Mouse (Mus musculus) myocyte (in vitro differentiated cells): ENCODE results near the gene Olfr548-ps1. TPM values are rescaled to one million over a fixed set of nuclear protein-coding genes. Genes with fewer than 3 reads are reported as not detected.

Experiments
- H3K27me3 ChIP-seq: one replicate; pipeline ENCODE4 v1.6.1; 2011; ENCODE audit not compliant: control insufficient read depth, insufficient read depth, insufficient read length
- H3K36me3 ChIP-seq: one replicate; pipeline ENCODE4 v1.6.1; 2011; ENCODE audit not compliant: control insufficient read depth, insufficient read depth
- H3K4me2 ChIP-seq: one replicate; pipeline ENCODE4 v1.6.1; 2011; ENCODE audit warnings: low read depth, control low read depth
- H3K4me3 ChIP-seq: one replicate; pipeline ENCODE4 v1.5.1; 2011; ENCODE audit warnings: mild to moderate bottlenecking, control low read depth, moderate library complexity
- H3K79me2 ChIP-seq: one replicate; pipeline ENCODE4 v1.6.1; 2011; ENCODE audit not compliant: control insufficient read depth, insufficient read depth
- H3ac ChIP-seq: one replicate; pipeline ENCODE4 v1.6.1; 2011; ENCODE audit not compliant: control insufficient read depth, insufficient read length
- CEBPB ChIP-seq: IDR thresholded peaks from 2 replicates; pipeline ENCODE4 v1.6.1; 2011; ENCODE audit warnings: mild to moderate bottlenecking, moderate library complexity; ENCODE audit not compliant: poor library complexity, insufficient read depth, severe bottlenecking
- E2F4 ChIP-seq: IDR thresholded peaks from one replicate; pipeline ENCODE4 v1.6.1; 2011; ENCODE audit warnings: mild to moderate bottlenecking, control low read depth, moderate library complexity; ENCODE audit not compliant: insufficient read depth
- MAX ChIP-seq: IDR thresholded peaks from one replicate; pipeline ENCODE4 v1.6.1; 2011; ENCODE audit warnings: low read depth, mild to moderate bottlenecking, control low read depth
- MYOD1 ChIP-seq, 3 experiments: IDR thresholded peaks; one replicate each; pipeline ENCODE4 v1.6.1; 2011; ENCODE audit warnings: control low read depth in 2 of 3, low read depth in 2 of 3, mild to moderate bottlenecking in 2 of 3, moderate library complexity in 1 of 3; ENCODE audit not compliant: insufficient read length in 2 of 3, control insufficient read depth in 1 of 3
- MYOG ChIP-seq, 3 experiments: IDR thresholded peaks; one replicate each; pipeline ENCODE4 v1.6.1; 2011; ENCODE audit warnings: control low read depth in 2 of 3, low read depth in 2 of 3, mild to moderate bottlenecking in 2 of 3; ENCODE audit not compliant: insufficient read length in 2 of 3, control insufficient read depth in 1 of 3, insufficient read depth in 1 of 3
- POLR2A ChIP-seq: IDR thresholded peaks from one replicate; pipeline ENCODE4 v1.6.1; 2011; ENCODE audit warnings: low read depth, mild to moderate bottlenecking, control low read depth, moderate library complexity; ENCODE audit not compliant: insufficient read length
- POLR2AphosphoS2 ChIP-seq: IDR thresholded peaks from one replicate; pipeline ENCODE4 v1.6.1; 2011; ENCODE audit warnings: low read depth, control low read depth; ENCODE audit not compliant: insufficient read length
- REST ChIP-seq: IDR thresholded peaks from one replicate; pipeline ENCODE4 v1.6.1; 2011; ENCODE audit warnings: mild to moderate bottlenecking, control low read depth, moderate library complexity; ENCODE audit not compliant: insufficient read depth, insufficient read length
- SRF ChIP-seq: IDR thresholded peaks from one replicate; pipeline ENCODE4 v1.6.1; 2011; ENCODE audit warnings: low read depth; ENCODE audit not compliant: control insufficient read depth, insufficient read length
- TCF12 ChIP-seq: IDR thresholded peaks from one replicate; pipeline ENCODE4 v1.6.1; 2011; ENCODE audit warnings: mild to moderate bottlenecking, control low read depth; ENCODE audit not compliant: poor library complexity, insufficient read depth, severe bottlenecking
- TCF3 ChIP-seq: IDR thresholded peaks from one replicate; pipeline ENCODE4 v1.6.1; 2011; ENCODE audit warnings: low read depth, control low read depth; ENCODE audit not compliant: insufficient read length
- USF1 ChIP-seq: IDR thresholded peaks from one replicate; pipeline ENCODE4 v1.6.1; 2011; ENCODE audit warnings: low read depth, mild to moderate bottlenecking, control low read depth, moderate library complexity
- polyA plus RNA-seq: library from polyadenylated mRNA; unstranded; fragments of >200 nt; fragmentation: generic; extraction: Trizol; gene quantifications from one replicate; pipeline ENCODE4 v1.2.1, GENCODE M21; 2012; ENCODE audit warnings: missing spikeins

Olfr548-ps1 gene
- polyA plus RNA-seq, 1 experiment: not detected

DNA sequence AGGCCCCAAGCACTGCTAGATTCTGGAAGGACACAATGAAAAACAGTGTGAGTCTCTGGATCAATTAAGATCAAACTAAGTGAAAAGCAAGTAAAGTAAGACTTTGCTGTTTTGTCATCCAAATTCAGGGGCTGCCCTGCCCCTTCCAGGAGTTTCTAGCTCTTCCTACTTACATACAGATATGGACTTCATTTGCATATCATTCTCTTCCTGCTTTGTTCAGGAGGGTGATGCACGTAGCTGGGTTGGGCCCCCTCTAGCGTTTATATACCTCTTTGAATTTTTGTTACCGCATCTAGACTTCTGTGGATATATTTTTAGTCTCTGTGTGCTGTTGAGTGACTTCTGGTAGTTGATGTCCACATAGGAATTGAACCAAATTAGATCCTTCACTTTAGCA lies 555 bp downstream of the Olfr548-ps1 start:
- H3K36me3 ChIP-seq: no peaks in the 10 kb centered on the region
- H3ac ChIP-seq: no peak overlapping the region
- H3K79me2 ChIP-seq: no peaks in the 10 kb centered on the region
- no peak overlapping the region for H3K4me3 ChIP-seq
- no peak overlapping the region for H3K4me2 ChIP-seq
- TF ChIP-seq MAX (no peak), TCF12 (no peak), MYOG (IDR thresholded peaks at IDR 0.05; ENCODE audit: control insufficient read depth in 1 of 3, insufficient read depth in 1 of 3, insufficient read length in 2 of 3, low read depth in 2 of 3) (no peak), TCF3 (no peak), REST (no peak), POLR2A (no peak), SRF (no peak), POLR2AphosphoS2 (no peak), E2F4 (no peak), CEBPB (no peak), USF1 (no peak), MYOD1 (IDR thresholded peaks at IDR 0.05; ENCODE audit: control insufficient read depth in 1 of 3, insufficient read length in 2 of 3, low read depth in 2 of 3) (no peak)
- no peaks in the 10 kb centered on the region for H3K27me3 ChIP-seq

DNA sequence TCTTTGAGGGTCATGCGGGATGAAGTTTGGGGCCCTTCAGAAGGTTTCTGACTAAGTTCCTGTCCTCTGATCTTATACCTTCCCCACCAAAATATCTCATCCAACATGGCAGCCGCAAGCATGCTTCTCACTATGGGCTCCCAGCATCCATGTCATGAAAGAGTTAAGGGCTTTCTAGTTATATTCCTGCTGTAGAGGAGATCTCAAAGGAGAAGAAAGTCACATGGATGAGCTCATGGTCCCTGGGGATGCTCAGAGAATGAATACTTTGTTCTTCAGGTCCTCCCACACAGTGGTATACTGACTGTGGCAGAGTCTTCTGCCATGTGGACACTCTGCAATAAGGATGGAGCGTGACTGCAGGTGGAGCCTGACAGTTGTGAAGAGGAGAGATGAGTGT lies 8.9 kb downstream of the Olfr548-ps1 start, which contains the start of gene Olfr549:
Gene Olfr549 (plus strand): TSS at position 301 of the 400 bp plus-strand sequence.
- Histone ChIP-seq H3K4me2 (no peak within 1 kb of the TSS), H3K4me3 (no peak within 1 kb of the TSS), H3K36me3 (no peaks in the 10 kb centered on the region), H3ac (no peak within 1 kb of the TSS), H3K27me3 (no peaks in the 10 kb centered on the region), H3K79me2 (no peaks in the 10 kb centered on the region)
- TF ChIP-seq MYOD1 (IDR thresholded peaks at IDR 0.05; ENCODE audit: control insufficient read depth in 1 of 3, insufficient read length in 2 of 3, low read depth in 2 of 3) (no peak), MYOG (IDR thresholded peaks at IDR 0.05; ENCODE audit: control insufficient read depth in 1 of 3, insufficient read depth in 1 of 3, insufficient read length in 2 of 3, low read depth in 2 of 3) (no peak), SRF (no peak), CEBPB (no peak), E2F4 (no peak), MAX (no peak), TCF3 (no peak), POLR2A (no peak), TCF12 (no peak), REST (no peak), USF1 (no peak), POLR2AphosphoS2 (no peak)

DNA sequence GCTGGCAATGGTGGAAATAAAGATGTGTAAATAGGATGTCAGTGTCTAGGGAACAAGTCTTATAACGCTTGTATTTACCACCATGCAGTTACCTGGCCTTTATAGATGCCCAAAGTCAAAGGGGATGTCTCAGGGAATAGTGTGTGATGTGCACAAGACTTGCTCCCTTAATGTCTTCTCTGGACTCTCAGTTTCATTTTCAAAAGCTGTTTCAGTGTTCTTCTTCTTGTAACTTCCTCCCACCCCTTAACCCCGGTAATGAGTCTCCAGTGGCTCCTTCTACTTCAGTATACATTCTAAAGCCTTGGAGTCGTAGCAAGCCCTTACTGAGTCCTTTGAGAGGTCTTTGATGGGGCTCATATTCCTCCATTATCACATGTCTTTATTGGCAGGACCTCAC lies 12.6 kb downstream of the Olfr548-ps1 start:
- no peak overlapping the region for H3K4me3 ChIP-seq
- no peak overlapping the region for H3ac ChIP-seq
- H3K4me2 ChIP-seq: no peak overlapping the region
- H3K36me3 ChIP-seq: no peaks in the 10 kb centered on the region
- no peaks in the 10 kb centered on the region for H3K79me2 ChIP-seq
- no peak for TF ChIP-seq MAX
- no peak for TF ChIP-seq MYOD1 (IDR thresholded peaks at IDR 0.05; ENCODE audit: control insufficient read depth in 1 of 3, insufficient read length in 2 of 3, low read depth in 2 of 3)
- no peak for TF ChIP-seq CEBPB
- no peak for TF ChIP-seq REST
- no peak for TF ChIP-seq E2F4
- TF ChIP-seq USF1: no peak
- TF ChIP-seq TCF3: no peak
- no peak for TF ChIP-seq MYOG (IDR thresholded peaks at IDR 0.05; ENCODE audit: control insufficient read depth in 1 of 3, insufficient read depth in 1 of 3, insufficient read length in 2 of 3, low read depth in 2 of 3)
- no peak for TF ChIP-seq SRF
- no peak for TF ChIP-seq POLR2AphosphoS2
- TF ChIP-seq TCF12: no peak
- TF ChIP-seq POLR2A: no peak
- no peaks in the 10 kb centered on the region for H3K27me3 ChIP-seq

DNA sequence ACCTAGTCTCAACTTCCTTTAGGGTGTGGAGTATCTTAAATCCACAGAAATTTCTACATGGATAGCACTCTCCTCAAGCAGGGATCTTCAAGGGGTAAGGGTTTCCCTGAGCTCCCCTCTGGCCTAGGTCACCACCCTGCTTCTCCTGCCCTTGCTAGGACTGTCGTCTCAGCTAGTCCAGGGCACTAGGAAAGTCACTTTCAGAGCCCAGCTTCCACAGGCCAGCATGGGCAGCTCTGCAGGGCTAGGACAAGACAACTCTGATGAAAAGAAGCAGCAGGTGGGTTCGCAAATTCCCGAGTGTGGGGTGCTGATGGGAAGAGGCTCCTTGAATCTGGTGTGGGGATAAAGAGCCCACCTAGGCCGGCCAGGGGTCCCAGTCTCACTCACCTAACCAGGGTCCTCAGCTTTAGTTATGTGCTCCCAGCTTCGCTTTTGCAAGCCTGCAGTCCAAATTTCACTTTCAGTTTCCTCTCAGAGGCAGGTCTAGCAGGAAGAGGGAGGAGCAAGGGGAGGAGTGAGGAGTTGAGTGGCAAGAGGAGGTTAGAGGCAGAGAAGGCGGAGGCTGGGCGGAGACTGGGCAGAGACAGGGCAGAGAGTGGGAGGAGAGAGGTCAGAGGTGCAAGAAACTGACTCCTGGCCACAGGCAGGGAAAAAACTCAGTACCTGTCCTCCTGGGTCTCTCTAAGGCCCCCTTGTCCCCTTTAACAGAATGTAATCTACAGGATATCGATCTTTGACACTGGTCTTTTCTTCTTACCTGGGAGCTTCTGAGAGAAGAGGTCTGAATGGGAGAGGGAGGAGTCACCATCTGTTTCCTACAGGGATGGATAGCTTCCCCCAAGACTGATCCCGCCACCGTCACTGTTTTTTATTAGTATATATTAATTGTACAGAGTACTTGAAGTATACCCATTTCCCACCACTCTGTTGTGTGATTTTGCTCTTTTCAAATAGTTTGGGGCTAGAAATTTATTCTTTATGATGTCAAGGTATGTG lies 24.6 kb downstream of the Olfr548-ps1 start, which contains the start of gene Trim21:
Gene Trim21 (minus strand): TSS at position 488 of the 999 bp plus-strand sequence.
- H3ac ChIP-seq: no peak within 1 kb of the TSS
- H3K36me3 ChIP-seq: no peaks in the 10 kb centered on the region
- no peaks in the 10 kb centered on the region for H3K27me3 ChIP-seq
- H3K4me3 ChIP-seq: peak within 1 kb of the TSS; percentile 26
- TF ChIP-seq MYOG (IDR thresholded peaks at IDR 0.05; ENCODE audit: control insufficient read depth in 1 of 3, insufficient read depth in 1 of 3, insufficient read length in 2 of 3, low read depth in 2 of 3): no peak
- TF ChIP-seq POLR2A: no peak
- TF ChIP-seq MYOD1 (IDR thresholded peaks at IDR 0.05; ENCODE audit: control insufficient read depth in 1 of 3, insufficient read length in 2 of 3, low read depth in 2 of 3): no peak
- TF ChIP-seq CEBPB: no peak
- TF ChIP-seq TCF12: no peak
- TF ChIP-seq E2F4: no peak
- no peak for TF ChIP-seq TCF3
- TF ChIP-seq REST: no peak
- TF ChIP-seq SRF: no peak
- no peak for TF ChIP-seq USF1
- no peak for TF ChIP-seq POLR2AphosphoS2
- TF ChIP-seq MAX: no peak
- peak within 1 kb of the TSS; percentile 90 for H3K4me2 ChIP-seq
- no peaks in the 10 kb centered on the region for H3K79me2 ChIP-seq
